Mouse (Mus musculus) forebrain, postnatal 0 days (tissue): ENCODE data around the gene Tlr3. TPM values are rescaled to one million over a fixed set of nuclear protein-coding genes. Genes with fewer than 3 reads are reported as not detected.

ENCODE experiments used
- ATAC-seq: fragments of 200-750 bp; cut with Nextera tagmentation; 2 replicates; pipeline ENCODE4 v1.8.0; 2017; ENCODE audit warnings: mild to moderate bottlenecking, moderate library complexity
- DNase-seq: peaks from one replicate; pipeline ENCODE4 v3.0.0-alpha.2; 2015
- H3K27ac ChIP-seq: fragments of 300-500 bp; sonication (generic); 2 replicates; pipeline ENCODE4 v1.5.1; 2014; ENCODE audit warnings: low read depth, mild to moderate bottlenecking, antibody characterized with exemption, low read length, moderate library complexity, mixed read lengths
- H3K27me3 ChIP-seq: fragments of 300-500 bp; sonication (generic); 2 replicates; pipeline ENCODE4 v1.6.1; 2014; ENCODE audit warnings: mild to moderate bottlenecking, low read length, mixed read lengths; ENCODE audit not compliant: insufficient read depth
- H3K36me3 ChIP-seq: fragments of 300-500 bp; sonication (generic); 2 replicates; pipeline ENCODE4 v1.6.1; 2014; ENCODE audit warnings: mild to moderate bottlenecking, moderate library complexity; ENCODE audit not compliant: insufficient read depth
- H3K4me1 ChIP-seq: fragments of 300-500 bp; sonication (generic); 2 replicates; pipeline ENCODE4 v1.6.1; 2014; ENCODE audit warnings: antibody characterized with exemption; ENCODE audit not compliant: insufficient read depth
- H3K4me2 ChIP-seq: fragments of 300-500 bp; sonication (generic); 2 replicates; pipeline ENCODE4 v1.6.1; 2014; ENCODE audit warnings: low read depth, mild to moderate bottlenecking, moderate library complexity
- H3K4me3 ChIP-seq: fragments of 300-500 bp; sonication (generic); 2 replicates; pipeline ENCODE4 v1.5.1; 2014; ENCODE audit warnings: low read depth, low read length, mixed read lengths
- H3K9ac ChIP-seq: fragments of 300-500 bp; sonication (generic); 2 replicates; pipeline ENCODE4 v1.6.1; 2014; ENCODE audit warnings: mild to moderate bottlenecking
- H3K9me3 ChIP-seq: fragments of 300-500 bp; sonication (generic); 2 replicates; pipeline ENCODE4 v1.6.1; 2016; ENCODE audit warnings: low read length
- CTCF ChIP-seq: sonication (generic); IDR thresholded peaks from 2 replicates; pipeline ENCODE4 v1.5.1; 2016; ENCODE audit warnings: antibody characterized with exemption, control low read depth, low read depth
- WGBS: fragments of 180-500 bp; shearing (Covaris S2); extraction: QIAGEN DNeasy Blood & Tissue Kit; methylation state at CpG from one replicate; pipeline ENCODE4 v1.1.7; 2014; 5-methylcytosine and 5-hydroxymethylcytosine counted together
- polyA plus RNA-seq: library from polyadenylated mRNA; unstranded; fragments of >200 nt; fragmentation: Nextera tagmentation; extraction: Ambion mirVana; gene quantifications from 2 replicates; pipeline ENCODE4 v1.2.1, GENCODE M21; 2015
- total RNA-seq: library from RNA; depleted of rRNA; stranded (reverse); fragments of >200 nt; gene quantifications from 2 replicates; pipeline ENCODE4 v1.2.3, GENCODE M21; 2014

Tlr3 gene
- total and polyA plus RNA-seq, 2 experiments from 2014 or later = 0.95 to 1.3 TPM

GRCm38 (mm10) chr8:45420151-45420550 is 9.3 kb upstream of the Tlr3 start:
- WGBS = 90% methylated on average over 7 of the region's 7 CpGs
- no peaks in the 10 kb centered on the region for H3K9me3 ChIP-seq
- no peaks in the 10 kb centered on the region for H3K36me3 ChIP-seq
- H3K27me3 ChIP-seq = no peaks in the 10 kb centered on the region
- ATAC-seq (no peak), DNase-seq (no peak)
- no peak for TF ChIP-seq CTCF
- no peak overlapping the region for H3K9ac ChIP-seq
- H3K27ac ChIP-seq = no peak overlapping the region
- H3K4me3 ChIP-seq = no peak overlapping the region
- no peaks in the 10 kb centered on the region for H3K4me1 ChIP-seq
- no peak overlapping the region for H3K4me2 ChIP-seq

GRCm38 (mm10) chr8:45414965-45415364 is 4.1 kb upstream of the Tlr3 start:
- H3K9me3 ChIP-seq = no peaks in the 10 kb centered on the region
- DNase-seq (no peak), ATAC-seq (no peak)
- no peak overlapping the region for H3K9ac ChIP-seq
- H3K27ac ChIP-seq = no peak overlapping the region
- WGBS = 89% methylated on average over 7 of the region's 7 CpGs
- H3K36me3 ChIP-seq = no peaks in the 10 kb centered on the region
- no peak overlapping the region for H3K4me2 ChIP-seq
- no peaks in the 10 kb centered on the region for H3K4me1 ChIP-seq
- no peaks in the 10 kb centered on the region for H3K27me3 ChIP-seq
- no peak overlapping the region for H3K4me3 ChIP-seq
- TF ChIP-seq CTCF = no peak

GRCm38 (mm10) chr8:45410146-45410880 is 567 bp downstream of the Tlr3 start:
- peak overlapping the region; percentile 35 for H3K4me3 ChIP-seq
- DNase-seq (peak; percentile 41), ATAC-seq (peak; percentile 80)
- H3K9me3 ChIP-seq = no peaks in the 10 kb centered on the region
- peak overlapping the region; percentile 54 for H3K4me2 ChIP-seq
- H3K27me3 ChIP-seq = no peaks in the 10 kb centered on the region
- no peaks in the 10 kb centered on the region for H3K36me3 ChIP-seq
- peak overlapping the region; percentile 5; the same call in 1 of the 2 replicates for H3K27ac ChIP-seq
- peak overlapping the region; percentile 35; the same call in 1 of the 2 replicates for H3K9ac ChIP-seq
- peak; percentile 49 for TF ChIP-seq CTCF
- WGBS = 4% methylated on average over 18 of the region's 18 CpGs
- H3K4me1 ChIP-seq = no peaks in the 10 kb centered on the region

GRCm38 (mm10) chr8:45409702-45410101 is 1.2 kb downstream of the Tlr3 start:
- Histone ChIP-seq H3K36me3 (no peaks in the 10 kb centered on the region), H3K27ac (no peak overlapping the region), H3K4me1 (no peaks in the 10 kb centered on the region), H3K9me3 (no peaks in the 10 kb centered on the region), H3K4me3 (peak overlapping the region; percentile 35), H3K4me2 (peak overlapping the region; percentile 54), H3K27me3 (no peaks in the 10 kb centered on the region), H3K9ac (peak overlapping the region; percentile 35; the same call in 1 of the 2 replicates)
- no peak for TF ChIP-seq CTCF
- DNase-seq (no peak), ATAC-seq (no peak)
- 45% methylated on average over 4 of the region's 4 CpGs for WGBS

- Histone ChIP-seq H3K27me3 (peaks cover 5% of the 10 kb centered on the region; the same call in 1 of the 2 replicates), H3K9me3 (no peaks in the 10 kb centered on the region), H3K9ac (no peak overlapping the region), H3K4me3 (no peak overlapping the region), H3K27ac (no peak overlapping the region), H3K36me3 (no peaks in the 10 kb centered on the region), H3K4me2 (no peak overlapping the region), H3K4me1 (peaks cover 13% of the 10 kb centered on the region; the same call in 1 of the 2 replicates)
- no peak for TF ChIP-seq CTCF
- DNase-seq (peak; percentile 20), ATAC-seq (no peak)
- 18% methylated on average over 1 of the region's 1 CpGs for WGBS
These were observed 27.6 kb downstream of the Tlr3 start for GRCm38 (mm10) chr8:45383250-45383649.

GRCm38 (mm10) chr8:45381963-45382347 is 28.9 kb downstream of the Tlr3 start, which contains the start of gene Fam149a:
Gene Fam149a, minus strand, starts transcription at chr8:45382291.
- no peak for TF ChIP-seq CTCF
- DNase-seq (peak; percentile 49), ATAC-seq (peak; percentile 83)
- WGBS = 4% methylated on average over 6 of the region's 6 CpGs
- Histone ChIP-seq H3K27ac (no peak within 1 kb of the TSS; the same call in 1 of the 2 replicates), H3K9me3 (no peaks in the 10 kb centered on the region), H3K4me2 (peak within 1 kb of the TSS; percentile 82), H3K4me1 (peaks cover 13% of the 10 kb centered on the region; the same call in 1 of the 2 replicates), H3K27me3 (peaks cover 5% of the 10 kb centered on the region; the same call in 1 of the 2 replicates), H3K9ac (peak within 1 kb of the TSS; percentile 39), H3K4me3 (peak within 1 kb of the TSS; percentile 39), H3K36me3 (no peaks in the 10 kb centered on the region)

- Histone ChIP-seq H3K27ac (no peak overlapping the region), H3K36me3 (no peaks in the 10 kb centered on the region), H3K4me2 (peak overlapping the region; percentile 82), H3K27me3 (peaks cover 5% of the 10 kb centered on the region; the same call in 1 of the 2 replicates), H3K9ac (peak overlapping the region; percentile 39), H3K4me1 (peaks cover 13% of the 10 kb centered on the region; the same call in 1 of the 2 replicates), H3K9me3 (no peaks in the 10 kb centered on the region), H3K4me3 (peak overlapping the region; percentile 39)
- TF ChIP-seq CTCF = no peak
- DNase-seq (peak; percentile 20), ATAC-seq (peak; percentile 49)
- 3% methylated on average over 38 of the region's 38 CpGs for WGBS
These were observed 29.6 kb downstream of the Tlr3 start for GRCm38 (mm10) chr8:45381075-45381962.
